Mouse (Mus musculus) layer of hippocampus, adult 18-20 months (tissue): ENCODE measurements around the gene Magee2. TPM values are rescaled to one million over a fixed set of nuclear protein-coding genes. Genes with fewer than 3 reads are reported as not detected.
"Not testable (repeated sequence)": the region's sequence is repeated elsewhere in the genome, so short reads cannot be mapped to it uniquely, and the experiment has no call there.

Experiments used
- DNase-seq, 2 experiments: peaks; one replicate each; pipeline ENCODE4 v3.0.0; 2022; ENCODE audit warnings: low spot score in 2 of 2
- long read RNA-seq: library from polyadenylated mRNA; stranded (forward); transcript quantifications from one replicate; pipeline ENCODE4 v2.0.0, GENCODE M21; 2021
- total RNA-seq, 2 experiments: library from RNA; stranded (reverse); gene quantifications; 2 replicates each; pipeline ENCODE4 v1.2.3; 2021

The Magee2 gene
- total RNA-seq = 10 to 100 TPM; 12.0 to 14.2 TPM
- long read RNA-seq, transcript Magee2-201 (1 exons, 2,316 nt) = major isoform, 8 of 8 reads
- long read RNA-seq, partial matches to known transcripts = 0 of 8 reads
- long read RNA-seq, other reads (novel, unspliced or antisense) = 0 of 8 reads

DNA sequence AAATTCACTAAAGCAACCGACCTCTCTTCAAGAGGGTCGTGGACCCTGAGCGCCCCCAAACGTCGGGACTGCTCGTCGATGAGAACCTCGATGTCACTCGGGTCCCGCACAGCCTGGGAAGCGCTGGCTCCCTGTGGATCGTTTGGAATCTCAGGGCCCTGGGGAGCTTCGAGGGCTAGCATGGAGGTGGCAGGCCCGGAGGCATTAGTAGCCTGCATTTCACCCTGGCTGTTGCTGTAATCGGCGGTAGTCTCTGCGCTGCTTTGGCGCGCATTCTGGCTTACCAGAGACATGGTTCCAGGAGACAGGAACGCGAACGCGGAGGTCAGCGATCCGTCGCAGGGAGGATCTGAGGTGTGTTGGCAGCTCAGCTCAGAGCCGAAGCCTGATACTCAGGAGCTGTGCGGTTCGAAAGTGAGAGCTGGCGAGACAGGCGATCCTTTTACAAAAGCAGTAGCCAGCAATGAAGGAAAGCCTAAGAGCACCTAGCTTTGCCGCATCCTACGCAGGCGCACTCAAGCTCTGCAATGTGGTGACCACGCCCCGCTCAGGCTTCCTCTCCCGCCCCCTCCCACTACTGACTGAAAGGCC, at the start of gene Magee2:
Magee2 (minus strand) TSS at position 517 of the 591 bp plus-strand sequence.
- peak; percentile 9 to 50 for DNase-seq

DNA sequence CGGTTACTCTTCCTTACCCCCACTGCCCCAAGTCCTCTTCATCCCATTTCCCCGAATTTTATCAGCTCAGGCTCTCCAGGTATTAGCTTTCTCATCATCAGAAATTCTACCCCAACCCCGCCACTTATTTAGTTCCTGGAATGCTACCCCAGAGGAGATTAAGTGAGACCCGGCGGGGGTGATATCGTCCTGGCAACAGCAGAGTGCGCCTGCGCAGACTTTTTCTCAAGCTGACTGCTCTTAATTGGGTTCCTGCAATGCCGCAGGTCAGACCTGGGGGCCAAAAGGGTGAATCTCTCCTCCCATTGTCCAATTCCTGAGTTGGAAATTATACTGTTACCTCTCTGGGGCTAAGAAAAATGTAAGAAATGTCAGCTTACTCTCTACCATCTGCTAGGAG, 3.5 kb downstream of the Magee2 start:
- DNase-seq = peak; percentile 7 to 33

DNA sequence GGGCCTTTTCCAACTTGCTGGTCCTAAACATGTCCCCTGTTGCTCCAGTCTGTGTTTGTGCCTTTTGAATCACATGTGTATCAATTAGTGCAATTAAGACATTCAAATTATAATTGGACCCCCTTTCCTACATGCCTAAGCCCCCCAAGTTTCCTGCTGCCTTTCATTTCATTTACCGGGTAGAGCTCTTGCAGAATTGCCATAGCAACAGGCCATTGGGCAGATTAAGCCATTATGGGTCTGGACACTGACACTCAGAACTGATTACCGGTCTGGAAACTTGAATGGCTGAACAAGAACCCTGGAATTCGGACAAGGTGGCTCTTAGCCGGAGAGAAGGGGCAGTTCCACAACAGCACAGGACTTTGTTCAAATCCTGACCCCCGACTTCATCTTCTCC, 39.5 kb downstream of the Magee2 start:
- not testable (repeated sequence) for DNase-seq

DNA sequence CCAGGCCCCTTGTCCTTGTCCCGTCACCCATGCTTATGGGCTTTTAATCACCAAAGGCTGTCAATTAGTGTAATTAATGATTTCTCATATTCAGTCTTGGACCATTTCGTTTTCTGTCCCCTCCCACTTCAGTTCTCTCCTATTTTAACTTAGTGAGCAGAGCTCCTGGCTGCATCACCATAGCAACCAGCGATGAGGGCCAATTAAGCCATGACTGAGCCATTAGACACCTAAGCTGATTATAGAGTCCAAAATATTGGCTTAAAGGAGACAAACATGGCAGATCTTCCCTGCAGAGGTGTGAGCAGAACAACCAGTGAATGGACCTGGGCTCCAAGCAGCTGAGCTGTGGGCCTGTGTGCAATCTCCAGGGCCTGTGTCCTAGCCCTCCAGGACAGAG, 40.1 kb downstream of the Magee2 start:
- not testable (repeated sequence) for DNase-seq

DNA sequence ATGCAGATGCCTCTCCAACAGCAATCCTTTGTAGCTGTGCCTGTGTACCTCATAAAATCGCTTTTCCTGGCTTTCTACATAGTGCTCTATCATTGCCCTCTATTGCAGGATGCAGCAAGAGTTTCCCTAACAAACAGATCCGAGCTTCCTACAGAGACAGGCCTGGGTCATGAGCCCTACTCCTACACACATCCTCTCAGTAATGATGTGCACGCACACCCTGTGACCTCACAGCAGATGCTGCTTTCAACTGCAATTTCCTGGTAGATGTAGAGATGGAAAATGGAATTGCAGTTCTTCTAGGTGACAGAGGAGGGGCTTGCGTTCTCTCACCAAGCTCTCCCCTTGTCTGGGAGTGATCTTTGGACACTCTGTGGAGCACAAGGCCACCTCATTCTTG, 43.4 kb downstream of the Magee2 start:
- DNase-seq = not testable (repeated sequence)

Other genes with a start within 250 kb of the Magee2 start
- gene Zdhhc15, start 186.2 kb downstream of the Magee2 start, total RNA-seq = 1 to 10 TPM; 5.2 to 7.5 TPM
- 10 to 100 TPM; 15.8 to 22.7 TPM for gene Pbdc1, start 222.5 kb upstream of the Magee2 start, total RNA-seq